Mouse (Mus musculus): ENCODE measurements around the gene Otx1. TPM values are rescaled to one million over a fixed set of nuclear protein-coding genes. Genes with fewer than 3 reads are reported as not detected.

Gene Otx1
- not detected in 2 replicates for polyA plus RNA-seq (2015; fragmentation: Nextera tagmentation; extraction: Ambion mirVana)

DNA sequence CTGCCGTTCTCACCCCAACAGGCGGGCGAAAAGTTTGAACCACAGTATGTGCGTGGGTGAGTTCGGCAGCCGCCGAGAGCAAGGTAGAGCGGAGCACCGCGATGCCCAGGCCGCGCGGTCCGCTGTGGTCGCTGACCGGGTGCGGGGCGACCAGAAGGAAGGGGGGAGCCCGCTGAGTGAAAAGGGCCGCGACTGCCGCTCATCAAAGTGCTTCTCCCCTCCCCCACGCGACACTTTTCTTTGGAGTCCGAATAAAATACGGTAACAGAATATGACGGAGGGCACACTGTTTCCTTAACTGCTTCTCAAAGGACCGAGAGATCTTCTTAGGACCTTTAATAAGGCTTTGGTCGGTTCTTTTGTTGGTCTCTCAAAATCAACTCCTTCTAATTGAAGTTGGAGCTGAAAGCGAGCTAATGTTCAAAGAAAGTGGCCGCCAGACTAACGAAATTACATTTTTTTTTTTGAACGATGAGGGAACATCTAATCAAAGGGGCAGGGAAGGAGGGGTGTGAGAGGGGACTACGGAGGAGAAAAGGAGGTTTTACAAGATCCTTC is at the start of gene Otx1:
Otx1 (minus strand) TSS at position 115 of the 558 bp plus-strand sequence.
- H3K4me3 ChIP-seq (replicated peaks) = peak within 1 kb of the TSS; percentile 32
- ATAC-seq (ENCODE audit: low FRiP score) = no peak
- H3K9ac ChIP-seq (replicated peaks) = no peak within 1 kb of the TSS
- H3K9me3 ChIP-seq (replicated peaks) = no peaks in the 10 kb centered on the region
- H3K27ac ChIP-seq (replicated peaks) = no peak within 1 kb of the TSS
- peak within 1 kb of the TSS; percentile 57 for H3K4me2 ChIP-seq
- peaks cover 94% of the 10 kb centered on the region for H3K27me3 ChIP-seq (replicated peaks)
- WGBS = under 1% methylated on average over 34 of the region's 34 CpGs
- H3K36me3 ChIP-seq = 0 out of 2 replicates have a peak, but pooled peaks cover 2% of the 10 kb centered on the region
- H3K4me1 ChIP-seq = peaks cover 15% of the 10 kb centered on the region

DNA sequence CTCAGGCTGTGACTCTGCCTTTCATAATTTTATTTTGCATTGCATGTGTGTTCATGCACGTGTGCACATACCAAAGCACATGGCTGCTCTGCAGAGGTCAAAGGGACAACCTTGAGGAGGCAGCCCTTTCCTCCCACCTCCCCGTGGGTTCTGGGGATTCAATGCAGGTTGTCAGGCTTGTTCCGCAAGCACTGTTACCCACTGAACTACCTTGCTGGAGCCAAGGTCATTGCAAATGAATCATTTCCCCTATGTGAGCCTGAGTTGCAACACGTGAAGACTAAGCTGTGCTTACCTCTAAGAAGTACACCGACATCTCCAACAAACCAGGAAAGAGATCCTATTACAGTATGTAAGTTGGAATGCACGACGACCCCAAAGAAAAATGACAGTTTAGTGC is 48.2 kb upstream of the Otx1 start:
- WGBS = 86% methylated on average over 7 of the region's 7 CpGs
- H3K27me3 ChIP-seq (replicated peaks) = no peaks in the 10 kb centered on the region
- ATAC-seq (ENCODE audit: low FRiP score) = no peak

DNA sequence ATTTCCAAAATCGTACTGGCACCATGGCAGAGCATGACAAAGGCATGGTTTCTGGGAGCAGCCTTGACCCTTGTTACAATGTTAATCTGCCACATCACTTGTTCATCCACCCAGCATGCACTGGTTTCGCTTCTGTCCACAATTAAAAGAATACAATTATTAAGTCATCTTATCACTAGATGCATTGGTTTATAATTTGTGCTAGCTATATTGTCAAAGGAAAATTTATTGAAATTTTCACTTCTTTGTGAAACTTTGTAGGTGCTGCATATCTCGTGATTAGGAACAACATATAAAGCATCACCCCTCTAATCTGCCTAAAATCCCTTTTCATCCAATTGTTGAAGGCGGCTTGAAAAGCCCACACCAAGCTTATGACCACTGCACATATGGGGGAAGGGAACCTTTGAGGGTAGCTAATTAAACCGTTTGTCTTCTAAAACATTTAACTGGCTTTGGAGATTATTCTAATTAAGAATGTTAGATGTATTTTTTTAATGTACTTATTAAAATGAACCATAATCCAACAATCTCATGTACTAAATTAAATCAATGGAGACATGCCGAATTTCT is 37.2 kb upstream of the Otx1 start:
- no peaks in the 10 kb centered on the region for H3K27me3 ChIP-seq (replicated peaks)
- H3K27ac ChIP-seq (replicated peaks) = no peak overlapping the region
- no peak overlapping the region for H3K9ac ChIP-seq (replicated peaks)
- H3K4me1 ChIP-seq = no peaks in the 10 kb centered on the region
- H3K9me3 ChIP-seq (replicated peaks) = no peaks in the 10 kb centered on the region
- H3K4me3 ChIP-seq (replicated peaks) = no peak overlapping the region
- H3K4me2 ChIP-seq = no peak overlapping the region
- WGBS = 85% methylated on average over 6 of the region's 6 CpGs
- no peak for ATAC-seq (ENCODE audit: low FRiP score)
- no peaks in the 10 kb centered on the region for H3K36me3 ChIP-seq

More for the DNA sequence above, 48.2 kb upstream of the Otx1 start:
- H3K4me1 ChIP-seq = no peaks in the 10 kb centered on the region
- no peaks in the 10 kb centered on the region for H3K9me3 ChIP-seq (replicated peaks)
- H3K27ac ChIP-seq (replicated peaks) = no peak overlapping the region
- no peak overlapping the region for H3K9ac ChIP-seq (replicated peaks)
- no peak overlapping the region for H3K4me3 ChIP-seq (replicated peaks)
- H3K4me2 ChIP-seq = no peak overlapping the region
- H3K36me3 ChIP-seq = peaks cover 15% of the 10 kb centered on the region

- no peak for ATAC-seq (ENCODE audit: low FRiP score)
- H3K9ac ChIP-seq (replicated peaks) = no peak overlapping the region
- no peak overlapping the region for H3K4me3 ChIP-seq (replicated peaks)
- no peaks in the 10 kb centered on the region for H3K9me3 ChIP-seq (replicated peaks)
- no peak overlapping the region for H3K27ac ChIP-seq (replicated peaks)
- no peaks in the 10 kb centered on the region for H3K27me3 ChIP-seq (replicated peaks)
- no peak overlapping the region for H3K4me2 ChIP-seq
- no peaks in the 10 kb centered on the region for H3K36me3 ChIP-seq
- no peaks in the 10 kb centered on the region for H3K4me1 ChIP-seq
- WGBS = 28% methylated on average over 7 of the region's 7 CpGs
Observed at GRCm38 (mm10) chr11:22034564-22035105, 31.9 kb upstream of the Otx1 start.

DNA sequence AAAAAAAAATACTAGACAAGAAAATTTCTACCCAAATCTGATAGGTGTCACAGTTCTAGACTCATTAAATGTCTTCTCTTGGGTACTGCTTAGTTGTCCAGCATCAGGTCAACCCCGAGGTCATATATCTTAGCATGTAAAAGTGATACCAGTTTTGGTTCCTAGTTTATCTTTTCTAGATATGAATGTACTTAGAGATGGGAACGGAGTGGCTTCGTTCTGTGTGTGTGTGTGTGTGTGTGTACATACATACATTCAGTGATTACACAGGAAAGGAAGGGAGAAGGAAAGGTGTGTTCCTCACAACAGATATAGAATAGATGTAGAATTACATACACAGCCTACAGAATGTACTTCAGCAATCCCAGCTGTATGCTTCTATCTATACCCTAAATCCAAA is 30.9 kb upstream of the Otx1 start:
- Histone ChIP-seq H3K27me3 (replicated peaks) (no peaks in the 10 kb centered on the region), H3K27ac (replicated peaks) (no peak overlapping the region), H3K4me1 (no peaks in the 10 kb centered on the region), H3K4me3 (replicated peaks) (no peak overlapping the region), H3K36me3 (no peaks in the 10 kb centered on the region), H3K4me2 (no peak overlapping the region), H3K9me3 (replicated peaks) (no peaks in the 10 kb centered on the region), H3K9ac (replicated peaks) (no peak overlapping the region)
- 95% methylated on average over 3 of the region's 3 CpGs for WGBS
- ATAC-seq (ENCODE audit: low FRiP score) = no peak

GRCm38 (mm10) chr11:22020602-22021001 is 17.9 kb upstream of the Otx1 start:
- no peak overlapping the region for H3K9ac ChIP-seq (replicated peaks)
- H3K9me3 ChIP-seq (replicated peaks) = 0 out of 2 replicates have a peak, but pooled peaks cover 3% of the 10 kb centered on the region
- 93% methylated on average over 2 of the region's 2 CpGs for WGBS
- H3K36me3 ChIP-seq = 0 out of 2 replicates have a peak, but pooled peaks cover 10% of the 10 kb centered on the region
- no peak overlapping the region for H3K4me3 ChIP-seq (replicated peaks)
- no peak overlapping the region for H3K27ac ChIP-seq (replicated peaks)
- H3K4me2 ChIP-seq = no peak overlapping the region
- ATAC-seq (ENCODE audit: low FRiP score) = no peak
- no peaks in the 10 kb centered on the region for H3K27me3 ChIP-seq (replicated peaks)
- no peaks in the 10 kb centered on the region for H3K4me1 ChIP-seq

DNA sequence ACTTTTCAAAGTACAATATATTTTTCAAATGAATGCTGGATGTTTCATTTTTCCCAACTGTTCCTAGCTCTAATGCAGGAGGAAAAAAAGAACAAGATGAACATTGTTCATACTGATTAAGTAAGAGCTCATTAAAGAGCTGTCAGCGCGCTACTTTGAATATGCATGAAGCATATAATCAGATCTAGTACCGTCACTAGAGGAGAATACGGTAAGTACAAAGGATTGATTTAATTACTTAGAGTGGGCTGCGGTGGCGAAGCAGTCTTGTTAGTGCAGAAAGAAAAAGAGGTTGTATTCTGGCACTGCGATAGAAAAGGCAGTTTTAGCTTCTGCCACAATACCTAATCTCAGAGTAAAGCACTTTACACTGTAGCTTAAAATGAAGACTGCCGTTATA is 14.7 kb upstream of the Otx1 start:
- no peak overlapping the region for H3K4me2 ChIP-seq
- whole genome bisulfite sequencing = 25% methylated on average over 8 of the region's 8 CpGs
- 0 out of 2 replicates have a peak, but pooled peaks cover 10% of the 10 kb centered on the region for H3K36me3 ChIP-seq
- H3K4me3 ChIP-seq (replicated peaks) = no peak overlapping the region
- 0 out of 2 replicates have a peak, but pooled peaks cover 3% of the 10 kb centered on the region for H3K27me3 ChIP-seq (replicated peaks)
- no peak overlapping the region for H3K27ac ChIP-seq (replicated peaks)
- ATAC-seq (ENCODE audit: low FRiP score) = no peak
- H3K9me3 ChIP-seq (replicated peaks) = 0 out of 2 replicates have a peak, but pooled peaks cover 3% of the 10 kb centered on the region
- no peak overlapping the region for H3K9ac ChIP-seq (replicated peaks)
- no peaks in the 10 kb centered on the region for H3K4me1 ChIP-seq

GRCm38 (mm10) chr11:22016341-22016740 is 13.6 kb upstream of the Otx1 start:
- Histone ChIP-seq H3K27me3 (replicated peaks) (peaks cover 4% of the 10 kb centered on the region; the same call in 1 of the 2 replicates), H3K4me1 (no peaks in the 10 kb centered on the region), H3K4me2 (no peak overlapping the region), H3K36me3 (0 out of 2 replicates have a peak, but pooled peaks cover 4% of the 10 kb centered on the region), H3K9ac (replicated peaks) (no peak overlapping the region), H3K27ac (replicated peaks) (no peak overlapping the region), H3K4me3 (replicated peaks) (no peak overlapping the region), H3K9me3 (replicated peaks) (0 out of 2 replicates have a peak, but pooled peaks cover 3% of the 10 kb centered on the region)
- ATAC-seq (ENCODE audit: low FRiP score) = no peak
- 45% methylated on average over 3 of the region's 3 CpGs for WGBS

GRCm38 (mm10) chr11:22008817-22009216 is 6.1 kb upstream of the Otx1 start:
- Histone ChIP-seq H3K27ac (replicated peaks) (no peak overlapping the region), H3K9ac (replicated peaks) (no peak overlapping the region), H3K4me2 (no peak overlapping the region), H3K4me3 (replicated peaks) (no peak overlapping the region), H3K4me1 (0 out of 2 replicates have a peak, but pooled peaks cover 4% of the 10 kb centered on the region), H3K27me3 (replicated peaks) (peaks cover 69% of the 10 kb centered on the region), H3K36me3 (0 out of 2 replicates have a peak, but pooled peaks cover 2% of the 10 kb centered on the region), H3K9me3 (replicated peaks) (no peaks in the 10 kb centered on the region)
- ATAC-seq (ENCODE audit: low FRiP score) = no peak
- WGBS = 38% methylated on average over 2 of the region's 2 CpGs

- Histone ChIP-seq H3K4me2 (no peak overlapping the region), H3K36me3 (0 out of 2 replicates have a peak, but pooled peaks cover 2% of the 10 kb centered on the region), H3K4me3 (replicated peaks) (no peak overlapping the region), H3K4me1 (0 out of 2 replicates have a peak, but pooled peaks cover 4% of the 10 kb centered on the region), H3K9ac (replicated peaks) (no peak overlapping the region), H3K27me3 (replicated peaks) (peaks cover 74% of the 10 kb centered on the region), H3K27ac (replicated peaks) (no peak overlapping the region), H3K9me3 (replicated peaks) (no peaks in the 10 kb centered on the region)
- 9% methylated on average over 10 of the region's 10 CpGs for WGBS
- ATAC-seq (ENCODE audit: low FRiP score) = no peak
Observed at GRCm38 (mm10) chr11:22008129-22008596, 5.5 kb upstream of the Otx1 start.

GRCm38 (mm10) chr11:22007781-22008110 is 5.0 kb upstream of the Otx1 start:
- Histone ChIP-seq H3K9ac (replicated peaks) (no peak overlapping the region), H3K4me3 (replicated peaks) (no peak overlapping the region), H3K4me1 (0 out of 2 replicates have a peak, but pooled peaks cover 4% of the 10 kb centered on the region), H3K36me3 (0 out of 2 replicates have a peak, but pooled peaks cover 2% of the 10 kb centered on the region), H3K27ac (replicated peaks) (no peak overlapping the region), H3K4me2 (no peak overlapping the region), H3K9me3 (replicated peaks) (no peaks in the 10 kb centered on the region), H3K27me3 (replicated peaks) (peaks cover 77% of the 10 kb centered on the region)
- no peak for ATAC-seq (ENCODE audit: low FRiP score)
- WGBS = 12% methylated on average over 6 of the region's 6 CpGs

All from neural tube, embryonic 15.5 days (tissue).